Mouse (Mus musculus): Measurements from ENCODE around the gene Mtrr. TPM values are rescaled to one million over a fixed set of nuclear protein-coding genes. Genes with fewer than 3 reads are reported as not detected.
"Not testable (repeated sequence)": the region's sequence is repeated elsewhere in the genome, so short reads cannot be mapped to it uniquely, and the experiment has no call there.

Gene Mtrr
- total RNA-seq, 2 experiments from 2014 or later: 10.1 to 14.2 TPM

DNA sequence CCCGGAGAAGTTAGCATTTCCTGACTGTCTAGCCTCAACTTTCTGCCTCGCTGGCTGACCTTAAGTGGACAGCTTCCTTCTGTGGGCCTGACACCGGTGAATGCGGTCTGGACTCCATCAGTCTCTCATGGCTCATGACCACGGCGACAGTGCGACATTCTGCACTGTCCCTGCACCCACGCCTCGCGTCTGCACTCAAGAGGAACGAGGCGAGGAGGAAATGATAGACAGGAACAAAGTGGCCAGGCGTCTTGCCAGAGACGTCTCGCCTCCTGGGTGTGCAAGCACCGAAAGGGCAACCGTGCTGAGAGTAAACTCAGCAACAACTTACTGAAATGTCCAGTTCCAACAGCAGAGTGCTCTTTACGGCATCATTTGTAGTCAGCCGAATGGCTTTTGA lies 9.7 kb downstream of the Mtrr start:
- intact Hi-C loops (cut with DNase I): no loop called here
- peak; percentile 32 to 57 for DNase-seq

- intact Hi-C loops (cut with DNase I): no loop called here
- DNase-seq: peak; percentile 23 to 61
These were observed 12.2 kb downstream of the Mtrr start for GRCm38 (mm10) chr13:68569589-68570336.

DNA sequence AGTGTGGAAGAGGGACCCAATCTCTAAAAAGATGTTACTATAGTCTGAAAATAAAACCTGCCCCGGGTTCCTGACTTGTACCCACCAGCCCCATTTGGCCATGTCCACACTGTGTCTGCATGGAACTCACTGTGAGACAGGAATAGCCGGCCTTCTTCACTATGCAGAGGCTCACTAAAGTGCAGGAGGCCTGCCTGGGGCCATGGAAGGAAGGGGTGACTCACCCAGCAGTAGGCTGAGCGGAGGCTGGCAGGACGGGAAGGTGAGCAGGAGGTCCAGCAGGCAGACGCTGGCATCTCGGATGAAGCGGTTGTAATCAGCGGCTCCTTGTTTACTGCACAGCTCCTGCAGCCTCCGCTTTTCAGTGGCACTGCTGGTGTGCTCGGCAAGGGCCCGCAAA lies 13.4 kb downstream of the Mtrr start:
- intact Hi-C loops (cut with DNase I): no loop called here
- DNase-seq: no peak

GRCm38 (mm10) chr13:68568110-68568509 lies 13.8 kb downstream of the Mtrr start:
- intact Hi-C loops (cut with DNase I): no loop called here
- no peak for DNase-seq

- intact Hi-C loops (cut with DNase I): not testable (repeated sequence)
- DNase-seq: peak in 1 of 2 experiments; percentile 21
These were observed 28.6 kb downstream of the Mtrr start for GRCm38 (mm10) chr13:68553391-68553790.

Other genes with a start within 250 kb of the Mtrr start
- 1 to 10 TPM; 6.9 to 7.1 TPM for gene Fastkd3, start 85 bp upstream of the Mtrr start, total RNA-seq (2021)
- not detected for gene 1700001L19Rik, start 15.3 kb upstream of the Mtrr start, total RNA-seq (2021)